Mouse (Mus musculus) E14TG2a.4 (cell line): ENCODE measurements at regions not wholly inside any gene's neighbourhood (a gene's known extent, or its start where the extent isn't known, plus 50 kb on each side); places are given as distances from the start of the nearest gene placed in this dataset.

Source experiments
- H3K27me3 ChIP-seq: 2 replicates; pipeline ENCODE4 v1.6.1; 2014; ENCODE audit warnings: low read length, control low read depth; ENCODE audit not compliant: insufficient read depth
- H3K36me3 ChIP-seq: 2 replicates; pipeline ENCODE4 v1.6.1; 2014; ENCODE audit warnings: low read length, control low read depth; ENCODE audit not compliant: insufficient read depth
- H3K4me1 ChIP-seq: replicated peaks from 2 replicates; pipeline ENCODE4 v1.6.1; 2014; ENCODE audit warnings: low read depth, low read length, control low read depth
- H3K4me3 ChIP-seq: replicated peaks from 2 replicates; pipeline ENCODE4 v1.5.1; 2014; ENCODE audit warnings: mild to moderate bottlenecking, low read length
- H3K9me3 ChIP-seq: 2 replicates; pipeline ENCODE4 v1.6.1; 2014; ENCODE audit warnings: low read length, control low read depth
- CTCF ChIP-seq: conservative IDR thresholded peaks from 2 replicates; pipeline ENCODE4 v1.5.1; 2014; ENCODE audit warnings: low read length
- NANOG ChIP-seq: IDR thresholded peaks from 2 replicates; pipeline ENCODE4 v1.6.1; 2014; ENCODE audit warnings: borderline replicate concordance, low read length, mixed read lengths
- POU5F1 ChIP-seq: IDR thresholded peaks from 2 replicates; pipeline ENCODE4 v1.6.1; 2014; ENCODE audit warnings: low read length, borderline replicate concordance

- H3K9me3 ChIP-seq = peaks cover 3% of the 10 kb centered on the region; the same call in 1 of the 2 replicates
- H3K4me1 ChIP-seq = no peaks in the 10 kb centered on the region
- no peak overlapping the region for H3K4me3 ChIP-seq
- no peaks in the 10 kb centered on the region for H3K27me3 ChIP-seq
- H3K36me3 ChIP-seq = no peaks in the 10 kb centered on the region
- TF ChIP-seq NANOG (no peak), POU5F1 (no peak), CTCF (no peak)
These were observed 126.0 kb upstream of the Col3a1 start for GRCm38 (mm10) chr1:45185341-45185740.

- no peaks in the 10 kb centered on the region for H3K36me3 ChIP-seq
- H3K4me3 ChIP-seq = no peak overlapping the region
- no peak for TF ChIP-seq POU5F1
- TF ChIP-seq CTCF = no peak
- TF ChIP-seq NANOG = no peak
- no peaks in the 10 kb centered on the region for H3K27me3 ChIP-seq
- no peaks in the 10 kb centered on the region for H3K4me1 ChIP-seq
- H3K9me3 ChIP-seq = no peaks in the 10 kb centered on the region
These were observed 103.4 kb upstream of the Col3a1 start for GRCm38 (mm10) chr1:45207926-45208325.

DNA sequence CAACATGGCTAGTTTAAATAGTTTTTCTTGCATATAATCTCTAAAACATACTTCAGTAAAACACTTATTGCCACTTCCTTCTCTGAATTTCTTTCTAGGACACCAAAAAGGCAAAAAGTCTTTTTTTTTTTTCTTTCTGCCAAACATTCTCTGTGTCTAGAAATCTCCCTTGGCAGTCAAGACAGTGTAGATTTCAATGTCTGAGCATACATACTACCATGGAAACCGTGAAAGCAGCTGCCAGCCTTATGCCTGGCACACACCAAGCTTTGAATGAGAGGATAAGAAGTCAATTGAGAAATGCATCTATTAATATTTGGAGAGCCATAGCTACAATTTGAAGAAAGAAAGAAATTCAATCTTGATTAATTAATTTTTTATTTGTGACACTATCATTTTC, 95.1 kb upstream of the Col3a1 start:
- Histone ChIP-seq H3K4me3 (no peak overlapping the region), H3K36me3 (no peaks in the 10 kb centered on the region), H3K9me3 (no peaks in the 10 kb centered on the region), H3K4me1 (no peaks in the 10 kb centered on the region), H3K27me3 (no peaks in the 10 kb centered on the region)
- TF ChIP-seq CTCF (no peak), POU5F1 (no peak), NANOG (no peak)
